Mouse (Mus musculus) spleen, postnatal 14 days (tissue): Measurements from ENCODE around the gene Speer4d.
"Not testable (repeated sequence)": the region's sequence is repeated elsewhere in the genome, so short reads cannot be mapped to it uniquely, and the experiment has no call there.

Source experiments
- DNase-seq, 2 experiments: peaks; one replicate each; pipeline ENCODE4 v3.0.0; 2021 to 2022; ENCODE audit warnings: low spot score in 2 of 2

Gene Speer4d

DNA sequence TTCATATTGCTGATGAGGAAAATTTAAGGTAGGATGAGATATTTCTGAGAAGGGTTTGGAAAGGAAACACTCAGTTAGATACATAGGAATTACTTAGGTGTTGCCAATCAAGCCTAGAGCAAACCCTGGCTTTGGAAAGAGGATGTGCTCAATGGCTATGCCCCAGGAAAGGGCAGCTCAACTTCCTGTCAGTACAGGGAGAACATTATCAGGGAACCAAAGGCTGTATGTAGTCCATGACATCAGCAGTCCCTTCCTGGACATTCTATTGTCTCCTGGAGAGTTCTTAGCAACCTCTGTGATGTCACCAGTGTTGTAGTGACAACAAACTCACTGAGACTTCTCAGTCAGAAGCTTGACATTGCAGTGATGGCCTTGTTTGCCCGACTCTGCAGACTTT lies at the start of gene Speer4d:
Speer4d (plus strand) TSS at position 301 of the 400 bp plus-strand sequence.
- DNase-seq, result not testable (repeated sequence)

DNA sequence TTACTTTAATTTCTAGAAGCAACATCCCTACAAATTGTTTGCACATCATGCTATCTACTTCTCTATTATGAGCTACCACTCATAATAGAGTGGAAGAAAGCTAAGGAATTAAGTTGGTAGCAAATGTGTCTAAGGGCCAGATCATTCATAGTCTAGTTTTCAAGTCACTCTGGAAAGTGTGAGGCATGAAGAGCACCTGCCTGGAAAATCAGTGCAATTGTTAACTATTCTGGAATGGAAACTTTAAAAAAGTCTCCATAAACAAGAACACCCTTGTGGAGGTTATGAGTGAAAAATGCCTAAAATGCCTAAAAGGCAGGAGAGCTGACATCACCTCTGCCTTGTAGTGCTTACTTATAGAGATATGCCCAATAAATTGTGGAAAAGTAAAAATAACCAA lies 45.1 kb upstream of the Speer4d start:
- DNase-seq, result not testable (repeated sequence)

DNA sequence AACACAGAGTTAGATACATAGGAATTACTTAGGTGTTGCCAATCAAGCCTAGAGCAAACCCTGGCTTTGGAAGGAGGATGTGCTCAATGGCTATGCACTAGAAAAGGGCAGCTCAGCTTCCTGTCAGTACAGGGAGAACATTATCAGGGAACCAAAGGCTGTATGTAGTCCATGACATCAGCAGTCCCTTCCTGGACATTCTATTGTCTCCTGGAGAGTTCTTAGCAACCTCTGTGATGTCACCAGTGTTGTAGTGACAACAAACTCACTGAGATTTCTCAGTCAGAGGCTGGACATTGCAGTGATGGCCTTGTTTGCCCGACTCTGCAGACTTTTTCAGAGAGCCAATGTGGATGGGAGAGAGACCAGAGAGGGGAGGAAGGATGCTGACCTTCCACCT lies 41.8 kb upstream of the Speer4d start, which contains the start of gene Gm21083:
Gm21083 (plus strand) TSS at position 301 of the 400 bp plus-strand sequence.
- not testable (repeated sequence) for DNase-seq

DNA sequence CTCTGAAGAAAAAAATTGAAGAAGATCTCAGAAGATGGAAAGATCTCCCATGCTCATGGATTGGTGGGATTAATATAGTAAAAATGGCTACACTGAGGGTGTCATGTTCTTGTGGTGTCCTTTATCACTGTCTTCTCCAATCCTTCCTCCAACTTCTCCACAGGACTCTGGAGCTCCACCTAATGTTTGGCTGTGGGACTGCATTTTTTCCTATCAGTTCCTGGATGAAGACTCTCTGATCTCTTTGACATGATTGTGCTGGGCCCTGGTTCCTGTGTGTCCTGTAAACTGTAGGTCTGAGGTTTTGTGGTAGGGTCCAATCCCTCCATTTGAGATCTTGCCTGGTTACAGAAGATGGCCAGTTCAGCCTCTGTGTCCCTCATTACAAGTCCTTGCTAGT lies 32.5 kb upstream of the Speer4d start:
- DNase-seq, result not testable (repeated sequence)

DNA sequence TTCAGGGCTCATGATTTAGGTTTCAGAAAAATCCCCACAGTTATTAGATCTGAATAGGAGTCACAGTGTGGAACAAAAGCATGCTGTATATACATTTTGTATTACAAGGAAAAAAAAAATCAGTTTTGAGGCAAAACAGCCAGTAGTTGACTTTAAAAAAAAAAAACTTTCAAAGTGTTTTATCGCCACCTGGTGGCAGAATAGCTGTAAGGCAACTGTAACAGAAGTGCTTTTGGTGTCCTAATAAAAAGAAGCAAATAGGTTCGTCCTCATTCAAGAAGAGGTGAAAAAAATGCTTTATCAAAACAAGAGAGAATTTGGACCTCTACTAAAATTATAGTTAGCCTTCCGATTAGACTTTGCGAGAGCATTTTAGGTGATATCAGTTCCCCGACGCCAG lies 30.6 kb upstream of the Speer4d start:
- DNase-seq, result not testable (repeated sequence)

DNA sequence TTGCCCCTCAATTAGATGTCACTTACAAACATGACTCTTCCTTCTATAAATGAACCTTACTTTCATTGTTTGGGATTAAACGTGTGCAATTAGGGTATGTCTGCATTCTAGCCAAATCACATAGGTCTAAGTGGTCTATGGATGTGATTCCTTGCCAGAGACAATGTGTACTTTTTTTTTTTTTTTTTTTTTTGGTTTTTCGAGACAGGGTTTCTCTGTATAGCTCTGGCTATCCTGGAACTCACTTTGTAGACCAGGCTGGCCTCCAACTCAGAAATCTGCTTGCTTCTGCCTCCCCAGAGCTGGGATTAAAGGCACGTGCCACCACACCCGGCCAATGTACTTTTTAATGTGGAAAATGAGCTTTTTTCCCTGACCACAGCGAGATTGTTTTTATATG lies 28.2 kb upstream of the Speer4d start:
- not testable (repeated sequence) for DNase-seq

DNA sequence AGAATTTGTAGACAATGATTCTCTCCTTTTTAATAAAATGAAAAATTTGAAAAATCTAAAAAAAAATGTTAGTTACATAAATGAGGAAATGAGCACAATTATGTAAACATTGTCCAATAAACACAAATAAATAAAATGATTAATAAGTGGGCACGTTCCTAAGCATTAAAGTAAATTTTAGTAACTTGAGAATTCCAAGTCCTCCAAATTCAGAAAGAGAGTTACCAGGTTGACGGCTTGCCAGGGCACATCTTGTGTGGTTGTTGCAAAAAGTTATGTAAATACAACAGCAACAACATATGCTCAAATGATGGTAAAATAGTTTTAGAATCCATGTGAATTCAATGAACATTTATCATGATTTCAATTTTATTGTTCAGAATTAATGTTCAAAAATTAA lies 27.3 kb upstream of the Speer4d start:
- not testable (repeated sequence) for DNase-seq

DNA sequence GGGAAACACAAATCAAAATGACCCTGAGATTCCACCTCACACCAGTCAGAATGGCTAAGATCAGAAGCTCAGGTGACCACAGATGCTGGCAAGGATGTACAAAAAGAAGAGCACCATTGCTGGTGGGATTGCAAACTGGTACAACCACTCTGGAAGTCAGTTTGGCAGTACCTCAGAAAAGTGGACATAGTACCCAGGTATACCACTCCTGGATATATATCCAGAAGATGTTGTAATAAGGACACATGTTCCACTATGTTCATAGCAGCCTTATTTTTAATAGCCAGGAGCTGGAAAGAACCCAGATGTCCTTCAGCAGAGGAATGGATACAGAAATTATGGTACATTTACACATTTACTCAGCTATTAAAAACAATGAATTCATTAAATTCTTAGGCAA lies 20.0 kb upstream of the Speer4d start:
- not testable (repeated sequence) for DNase-seq

DNA sequence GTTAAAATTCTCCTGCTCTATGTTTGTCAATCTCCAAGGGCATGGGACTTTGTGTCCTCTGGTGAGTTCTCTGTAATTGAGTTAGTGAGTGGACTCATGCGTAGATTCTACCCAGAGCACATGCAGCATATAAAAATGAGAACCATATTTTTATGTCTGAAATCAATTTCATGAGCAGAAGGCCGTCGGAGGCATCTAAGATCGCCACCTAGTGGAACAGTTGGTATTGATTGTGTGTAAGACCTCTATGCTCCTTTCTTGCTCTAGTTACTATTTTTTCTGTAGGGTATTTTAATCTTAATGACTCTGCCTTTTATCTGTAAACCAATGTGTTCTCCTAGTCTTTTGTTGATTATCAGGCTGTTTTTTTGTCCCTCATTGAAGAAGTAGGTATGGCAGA lies 18.5 kb upstream of the Speer4d start:
- DNase-seq, result not testable (repeated sequence)

DNA sequence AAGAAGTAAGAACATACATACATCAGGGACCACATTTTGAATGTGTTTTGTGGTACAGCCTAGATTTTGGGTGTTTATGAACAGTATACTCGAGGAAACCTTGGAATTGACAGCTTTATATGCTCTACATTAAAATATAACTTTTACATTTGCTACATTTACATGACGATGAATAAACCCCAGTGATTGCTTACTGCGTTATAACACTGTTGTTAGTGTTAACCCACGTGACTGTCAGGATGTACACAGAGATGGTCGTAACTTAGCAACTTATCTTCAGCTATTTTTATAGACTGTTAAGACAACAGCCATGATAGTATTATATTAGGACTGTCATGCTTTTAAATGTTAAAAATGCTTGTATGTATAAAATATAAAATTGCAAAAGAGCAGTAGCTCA lies 17.4 kb upstream of the Speer4d start:
- DNase-seq, result not testable (repeated sequence)

DNA sequence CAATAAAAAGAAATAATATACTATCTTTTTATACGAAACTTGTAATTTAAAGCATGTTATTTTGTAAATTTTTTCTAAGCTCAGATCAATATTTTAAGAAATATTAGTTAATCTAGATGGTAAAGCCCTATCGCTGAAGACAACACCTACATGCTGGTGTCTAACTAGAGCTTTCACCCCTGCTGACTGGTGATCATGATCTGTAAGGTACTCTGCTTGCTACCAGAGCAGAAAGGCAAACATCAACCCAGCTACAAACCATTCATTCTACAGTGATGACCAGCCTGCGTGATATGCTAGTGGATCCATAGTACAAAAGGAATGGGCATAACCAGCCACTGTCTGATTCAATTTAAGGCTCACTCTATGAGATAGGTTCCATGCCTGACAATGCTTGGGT lies 16.9 kb upstream of the Speer4d start:
- not testable (repeated sequence) for DNase-seq

DNA sequence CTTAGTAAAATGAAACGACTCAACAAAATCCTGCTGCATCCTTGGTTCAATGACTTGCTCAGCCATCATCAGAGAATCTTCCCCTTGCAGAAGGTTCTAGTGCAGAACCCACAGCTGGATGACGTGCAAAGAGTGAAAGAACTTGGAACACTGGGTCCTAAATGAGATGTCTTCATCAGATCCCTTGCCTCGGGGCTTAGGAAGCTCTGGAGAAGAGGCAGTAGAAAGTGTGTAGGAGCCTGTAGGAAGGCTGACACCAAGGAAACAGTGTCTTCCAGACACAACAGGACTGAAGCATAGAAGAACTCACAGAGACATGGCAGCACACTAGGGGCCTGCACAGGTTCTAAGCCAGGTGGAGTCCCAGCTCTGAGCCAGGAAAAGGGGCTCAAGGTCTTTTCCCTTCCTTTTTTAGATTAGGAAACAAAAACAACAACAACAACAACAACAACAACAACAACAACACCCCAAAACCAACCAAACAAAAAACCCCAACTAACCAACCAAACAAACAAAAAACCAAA lies 16.4 kb upstream of the Speer4d start:
- not testable (repeated sequence) for DNase-seq

DNA sequence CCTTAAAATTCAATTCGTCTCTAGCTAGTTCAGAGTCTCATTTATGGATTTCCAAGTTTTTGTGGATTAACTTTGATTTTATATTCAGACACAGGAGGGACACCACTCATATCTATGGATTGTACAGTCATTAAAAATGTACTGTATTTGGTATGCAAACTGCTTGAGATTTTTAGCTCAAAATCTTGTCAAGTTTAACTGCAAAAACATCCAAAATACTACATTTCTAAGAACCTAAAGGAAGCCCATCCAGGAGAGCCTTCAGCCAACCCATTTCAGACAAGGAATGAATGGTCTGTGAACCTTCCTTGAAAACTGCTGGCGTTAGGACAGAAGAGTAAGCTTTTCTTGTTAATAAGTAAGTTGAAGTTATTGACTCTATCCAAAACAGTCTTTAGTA lies 15.9 kb upstream of the Speer4d start:
- not testable (repeated sequence) for DNase-seq

DNA sequence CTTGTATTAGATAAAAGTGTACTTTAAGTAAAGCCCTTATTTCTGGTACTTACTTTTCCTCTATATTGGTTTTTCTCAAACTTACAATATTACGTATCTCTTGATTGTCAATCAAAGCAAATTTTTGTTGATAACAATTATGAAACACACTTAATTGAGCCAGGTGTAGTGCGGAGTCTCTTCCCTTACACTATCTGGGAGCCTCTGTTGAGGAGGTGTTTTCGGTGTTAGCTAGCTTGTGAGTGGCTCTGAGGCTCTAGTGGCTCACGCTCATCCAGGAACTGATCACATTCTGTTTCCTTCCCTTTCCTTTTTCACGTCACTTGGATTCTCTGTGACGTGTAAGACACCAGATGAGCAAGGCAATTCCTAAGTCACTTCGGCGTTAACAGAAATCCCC lies 15.3 kb upstream of the Speer4d start:
- DNase-seq, result not testable (repeated sequence)

DNA sequence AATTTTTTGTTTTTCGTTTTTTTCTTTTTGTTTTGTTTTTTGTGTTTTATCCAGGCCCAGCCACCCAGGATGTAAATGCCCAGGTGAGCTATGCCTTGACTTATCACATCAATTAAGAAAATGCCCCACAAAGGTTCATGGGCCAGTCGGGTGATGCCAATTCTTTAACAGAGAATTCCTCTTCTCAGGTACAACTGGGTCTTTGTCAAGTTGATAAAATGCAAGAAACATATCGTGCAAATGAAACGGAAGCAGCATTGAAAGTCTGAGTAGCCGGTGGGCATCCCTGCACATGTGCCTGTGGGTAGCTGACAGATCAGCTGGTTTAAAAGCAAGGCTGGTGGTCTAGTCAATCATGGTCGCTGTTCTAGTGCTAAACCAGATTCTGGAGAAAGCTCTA lies 12.2 kb upstream of the Speer4d start:
- peak; percentile 6 to 14 for DNase-seq

DNA sequence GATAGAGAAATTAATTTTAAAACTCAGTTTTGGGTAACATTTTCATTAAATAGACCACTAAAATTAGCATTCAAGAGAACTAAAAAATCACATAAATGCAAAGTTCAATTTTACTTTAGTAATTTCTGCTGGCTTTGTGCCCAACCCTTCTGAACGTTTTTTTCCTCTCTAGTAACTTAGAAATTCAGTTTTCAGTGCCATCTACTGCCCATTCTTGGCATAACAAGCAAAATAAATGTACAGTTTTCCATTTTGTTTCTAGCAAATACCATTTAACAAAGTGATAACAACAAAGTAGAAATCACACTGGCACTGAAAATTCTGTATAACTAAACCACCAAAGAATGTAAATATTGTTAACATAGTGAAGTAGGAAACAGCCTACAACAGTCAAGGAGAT lies 8.2 kb upstream of the Speer4d start:
- DNase-seq, result not testable (repeated sequence)

DNA sequence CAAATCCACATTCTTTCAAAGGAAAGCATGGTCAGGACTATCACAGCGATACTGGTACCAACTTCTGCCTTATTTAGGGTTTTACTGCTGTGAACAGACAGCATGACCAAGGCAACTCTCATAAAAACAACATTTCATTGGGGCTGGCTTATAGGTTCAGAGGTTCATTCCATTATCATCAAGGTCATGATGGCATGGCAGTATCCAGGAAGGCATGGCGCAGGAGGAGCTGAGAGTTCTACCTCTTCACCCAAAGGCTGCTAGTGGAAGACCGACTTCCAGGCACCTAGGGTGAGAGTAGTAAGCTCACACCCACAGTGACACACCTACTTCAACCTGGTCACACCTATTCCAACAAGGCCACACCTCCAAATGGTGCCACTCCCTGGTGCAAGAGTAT lies 2.7 kb upstream of the Speer4d start:
- not testable (repeated sequence) for DNase-seq

DNA sequence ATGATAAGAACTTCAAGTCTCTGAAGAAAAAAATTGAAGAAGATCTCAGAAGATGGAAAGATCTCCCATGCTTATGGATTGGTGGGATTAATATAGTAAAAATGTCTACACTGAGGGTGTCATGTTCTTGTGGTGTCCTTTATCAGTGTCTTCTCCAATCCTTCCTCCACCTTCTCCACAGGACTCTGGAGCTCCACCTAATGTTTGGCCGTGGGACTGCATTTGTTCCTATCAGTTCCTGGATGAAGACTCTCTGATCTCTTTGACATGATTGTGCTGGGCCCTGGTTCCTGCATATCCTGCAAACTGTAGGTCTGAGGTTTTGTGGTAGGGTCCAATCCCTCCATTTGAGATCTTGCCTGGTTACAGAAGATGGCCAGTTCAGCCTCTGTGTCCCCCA lies 9.3 kb downstream of the Speer4d start:
- not testable (repeated sequence) for DNase-seq

DNA sequence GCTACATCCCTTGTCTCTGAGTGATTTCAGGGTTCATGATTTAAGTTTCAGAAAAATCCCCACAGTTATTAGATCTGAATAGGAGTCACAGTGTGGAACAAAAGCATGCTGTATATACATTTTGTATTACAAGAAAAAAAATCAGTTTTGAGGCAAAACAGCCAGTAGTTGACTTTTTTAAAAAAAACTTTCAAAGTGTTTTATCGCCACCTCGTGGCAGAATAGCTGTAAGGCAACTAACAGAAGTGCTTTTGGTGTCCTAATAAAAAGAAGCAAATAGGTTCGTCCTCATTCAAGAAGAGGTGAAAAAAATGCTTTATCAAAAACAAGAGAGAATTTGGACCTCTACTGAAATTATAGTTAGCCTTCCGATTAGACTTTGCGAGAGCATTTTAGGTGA lies 11.2 kb downstream of the Speer4d start:
- DNase-seq, result not testable (repeated sequence)

DNA sequence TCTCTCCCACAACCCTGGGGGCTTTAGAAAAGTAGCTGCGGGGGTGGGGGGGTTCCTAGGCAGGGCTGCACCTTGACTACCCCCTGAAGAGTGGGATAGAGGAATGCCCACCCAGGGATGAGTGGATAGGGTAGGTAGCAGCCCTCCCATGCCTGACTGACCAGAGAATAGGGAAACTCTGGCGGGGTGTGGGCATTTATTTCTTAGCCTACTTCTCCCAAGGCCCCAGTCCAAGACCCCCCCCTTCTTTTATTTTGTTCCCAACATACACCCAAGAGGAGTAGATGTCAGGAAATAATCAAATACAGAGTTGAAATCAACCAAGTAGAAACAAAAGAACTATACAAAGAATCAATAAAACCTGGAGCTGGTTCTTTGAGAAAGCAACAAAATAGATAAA lies 18.8 kb downstream of the Speer4d start:
- DNase-seq, result not testable (repeated sequence)

DNA sequence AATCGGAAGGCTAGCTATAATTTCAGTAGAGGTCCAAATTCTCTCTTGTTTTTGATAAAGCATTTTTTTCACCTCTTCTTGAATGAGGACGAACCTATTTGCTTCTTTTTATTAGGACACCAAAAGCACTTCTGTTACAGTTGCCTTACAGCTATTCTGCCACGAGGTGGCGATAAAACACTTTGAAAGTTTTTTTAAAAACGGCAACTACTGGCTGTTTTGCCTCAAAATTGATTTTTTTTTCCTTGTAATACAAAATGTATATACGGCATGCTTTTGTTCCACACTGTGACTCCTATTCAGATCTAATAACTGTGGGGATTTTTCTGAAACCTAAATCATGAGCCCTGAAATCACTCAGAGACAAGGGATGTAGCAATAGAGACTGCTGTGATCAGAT lies 26.8 kb downstream of the Speer4d start:
- not testable (repeated sequence) for DNase-seq

DNA sequence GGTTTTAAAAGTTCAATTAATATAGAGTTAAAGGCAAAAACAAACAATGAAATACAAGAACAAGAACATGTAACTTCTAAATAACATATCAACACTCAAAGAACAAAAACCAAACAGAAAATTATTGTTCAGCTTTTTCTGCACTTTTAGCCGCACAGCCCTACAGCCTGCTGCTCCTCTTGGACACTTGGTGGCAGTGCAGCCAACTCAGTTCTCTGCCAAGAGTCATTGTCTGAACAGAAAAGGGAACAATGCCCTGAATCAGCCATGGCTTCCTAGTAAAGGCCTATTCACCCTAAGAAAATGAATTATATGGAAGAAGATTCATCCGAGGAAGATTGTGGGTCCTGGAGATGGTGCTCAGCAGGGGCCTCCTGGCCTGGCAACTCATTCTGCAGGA lies 33.5 kb downstream of the Speer4d start:
- not testable (repeated sequence) for DNase-seq

DNA sequence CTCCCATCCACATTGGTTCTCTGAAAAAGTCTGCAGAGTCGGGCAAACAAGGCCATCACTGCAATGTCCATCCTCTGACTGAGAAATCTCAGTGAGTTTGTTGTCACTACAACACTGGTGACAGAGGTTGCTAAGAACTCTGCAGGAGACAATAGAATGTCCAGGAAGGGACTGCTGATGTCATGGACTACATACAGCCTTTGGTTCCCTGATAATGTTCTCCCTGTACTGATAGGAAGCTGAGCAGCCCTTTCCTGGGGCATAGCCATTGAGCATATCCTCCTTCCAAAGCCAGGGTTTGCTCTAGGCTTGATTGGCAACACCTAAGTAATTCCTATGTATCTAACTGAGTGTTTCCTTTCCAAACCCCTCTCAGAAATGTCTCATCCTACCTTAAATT lies 38.1 kb downstream of the Speer4d start, which contains the start of gene 4930572O03Rik:
4930572O03Rik (minus strand) TSS at position 101 of the 400 bp plus-strand sequence.
- DNase-seq, result not testable (repeated sequence)

DNA sequence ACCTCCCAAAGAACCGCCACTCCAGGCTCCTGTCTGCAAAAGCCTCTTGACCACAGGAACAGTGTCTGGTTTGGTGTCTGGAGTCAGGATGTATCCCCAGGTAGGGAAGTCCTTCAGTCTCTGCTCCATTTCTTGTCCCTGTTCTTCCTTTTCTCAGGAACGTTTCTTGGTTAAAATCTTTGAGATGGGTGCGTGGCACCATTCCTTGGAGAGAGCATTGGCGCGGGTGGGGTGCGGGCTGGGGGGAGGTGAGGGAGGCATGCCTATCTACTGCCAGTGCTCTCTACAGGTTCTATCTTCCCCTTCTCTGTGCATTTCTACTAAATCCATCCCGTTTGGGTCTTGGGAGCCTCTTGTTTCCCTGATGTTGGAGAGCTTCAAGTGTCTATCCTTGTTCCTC lies 45.0 kb downstream of the Speer4d start:
- not testable (repeated sequence) for DNase-seq
